Mouse (Mus musculus) kidney, postnatal 10 days (tissue): ENCODE data around the gene Rad51b.
A peak's percentile ranks its signal among the peaks of the same experiment; 100 is the strongest.

Experiments used
- DNase-seq: peaks from one replicate; pipeline ENCODE4 v3.0.0; 2021; ENCODE audit warnings: mixed read lengths

Gene Rad51b

GRCm38 (mm10) chr12:79848539-79848938, 551.5 kb downstream of the Rad51b start:
- no peak for DNase-seq

GRCm38 (mm10) chr12:79850021-79850420, 552.9 kb downstream of the Rad51b start:
- DNase-seq: peak; percentile 48

- no peak for DNase-seq
Measured at GRCm38 (mm10) chr12:79851898-79852297, 554.8 kb downstream of the Rad51b start.

DNA sequence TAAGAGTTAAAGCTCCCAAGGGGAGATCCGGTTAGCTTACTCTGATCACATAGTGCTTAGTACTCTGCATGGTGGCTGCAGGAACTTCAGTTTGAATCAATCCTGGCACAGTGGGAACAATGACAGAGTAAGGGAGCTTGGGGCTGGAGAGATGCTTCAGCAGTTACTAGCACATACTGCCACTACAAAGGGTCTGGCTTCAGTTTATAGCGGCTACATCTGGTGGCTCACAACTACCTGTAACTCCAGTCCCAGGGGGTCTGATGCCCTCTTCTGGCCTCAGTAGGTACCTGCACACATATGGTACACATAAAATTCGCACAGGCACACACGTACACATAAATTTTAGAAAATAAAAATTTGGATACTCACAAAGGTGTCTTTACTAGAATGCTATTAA, 555.5 kb downstream of the Rad51b start:
- DNase-seq: no peak

DNA sequence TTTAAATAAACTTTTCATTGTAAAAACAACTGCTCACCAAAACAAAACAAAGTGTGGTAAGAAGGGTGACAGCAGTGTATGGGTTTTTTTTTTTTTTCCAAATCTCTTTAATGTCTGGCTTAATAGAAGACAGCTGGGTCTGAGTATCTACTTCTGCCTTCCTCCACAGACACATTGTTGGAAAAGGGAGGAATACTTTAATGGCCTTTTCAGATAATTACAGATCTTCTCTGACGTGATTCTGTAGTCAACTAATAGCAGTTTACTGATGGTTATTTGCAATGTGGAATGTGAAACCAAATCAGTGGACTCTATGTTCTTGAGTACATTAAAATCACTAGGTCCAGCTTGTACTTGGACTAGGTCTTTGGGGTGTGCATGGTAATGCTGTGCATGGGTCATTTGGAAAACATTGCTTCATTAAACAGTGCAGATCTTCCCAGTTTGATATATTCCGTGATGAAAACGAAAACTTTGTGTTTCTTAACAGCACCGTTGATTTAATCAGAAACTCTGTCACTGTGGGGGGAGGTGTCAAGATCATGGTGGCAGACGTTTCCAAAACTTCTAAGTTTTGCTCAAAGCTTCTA, 556.9 kb downstream of the Rad51b start:
- DNase-seq: no peak

DNA sequence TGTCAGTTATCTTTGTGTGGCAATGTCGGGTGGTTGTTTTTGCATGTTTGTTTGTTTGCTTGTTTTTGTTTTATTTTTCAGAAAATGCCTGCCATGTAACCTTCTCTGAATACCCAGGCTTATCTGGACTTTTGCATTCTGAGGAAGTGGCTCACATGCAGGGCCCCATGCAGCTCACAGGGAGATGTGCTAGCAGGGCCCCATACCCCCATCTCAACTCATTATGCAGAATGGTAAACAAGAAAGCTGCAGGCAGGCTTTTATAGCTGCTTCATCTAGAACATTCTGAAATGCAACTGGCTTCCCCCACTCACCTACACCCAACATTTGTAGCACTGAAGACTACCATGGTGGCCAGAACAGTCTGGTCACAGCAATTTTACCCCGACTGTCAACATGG, 557.4 kb downstream of the Rad51b start:
- DNase-seq: no peak

DNA sequence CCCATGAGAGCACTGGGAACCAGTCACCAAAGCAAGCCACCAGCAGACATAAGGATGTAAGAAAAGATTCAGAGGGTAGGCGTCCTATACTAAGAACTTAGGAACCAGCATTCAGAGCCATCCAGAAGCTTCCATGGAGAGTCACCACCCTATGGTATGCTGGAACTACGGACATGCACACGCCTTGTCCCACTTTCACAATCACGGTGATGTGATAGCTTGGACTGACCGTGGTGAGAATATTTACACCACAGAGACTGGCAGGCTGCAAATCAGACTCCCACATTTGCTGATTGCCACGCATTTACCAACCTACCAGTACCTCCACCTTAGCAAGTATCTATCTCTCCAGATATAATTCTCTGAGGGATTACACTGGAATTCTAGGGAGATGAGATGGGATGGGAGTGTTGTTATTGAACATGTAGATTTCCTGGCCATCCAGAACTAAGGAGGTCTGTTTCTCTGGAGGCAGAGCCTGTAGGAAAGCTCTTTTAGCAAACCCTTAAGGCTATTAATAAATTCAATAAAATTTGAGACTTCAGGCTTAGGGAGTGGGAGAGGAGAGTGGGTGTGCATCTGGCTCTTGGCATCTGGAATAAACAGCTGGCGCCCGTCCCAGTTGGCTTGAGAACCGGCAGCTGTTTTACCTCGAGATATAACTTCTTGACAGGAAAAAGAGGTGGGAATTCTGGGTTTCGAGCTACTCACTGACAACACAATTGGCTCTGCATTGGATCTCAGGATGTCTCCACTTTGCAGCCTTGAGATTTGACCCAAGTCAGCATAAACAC, 559.2 kb downstream of the Rad51b start:
- DNase-seq: peak; percentile 92

GRCm38 (mm10) chr12:79857704-79858103, 560.6 kb downstream of the Rad51b start:
- no peak for DNase-seq

GRCm38 (mm10) chr12:79858336-79858735, 561.3 kb downstream of the Rad51b start:
- DNase-seq: no peak

- peak; percentile 67 for DNase-seq
Measured at GRCm38 (mm10) chr12:79859354-79860247, 562.5 kb downstream of the Rad51b start.

DNA sequence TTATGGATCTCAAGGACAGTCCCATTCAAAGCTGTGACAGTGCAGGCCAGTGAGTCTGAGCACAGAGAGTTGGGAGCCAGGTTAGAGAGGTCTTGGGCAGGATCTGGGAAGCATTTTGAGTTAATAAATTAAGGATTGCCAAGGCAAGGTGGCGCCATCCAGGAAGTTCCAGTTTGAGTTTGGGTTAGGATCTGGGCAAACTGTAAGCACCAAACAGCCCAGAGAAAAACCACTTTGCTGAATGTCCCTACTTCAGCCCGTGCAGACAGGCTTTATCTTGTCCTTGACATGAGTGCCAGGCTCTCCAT, 563.1 kb downstream of the Rad51b start:
- no peak for DNase-seq
